Mouse (Mus musculus): ENCODE measurements around the gene Slc22a8.

Gene Slc22a8

DNA sequence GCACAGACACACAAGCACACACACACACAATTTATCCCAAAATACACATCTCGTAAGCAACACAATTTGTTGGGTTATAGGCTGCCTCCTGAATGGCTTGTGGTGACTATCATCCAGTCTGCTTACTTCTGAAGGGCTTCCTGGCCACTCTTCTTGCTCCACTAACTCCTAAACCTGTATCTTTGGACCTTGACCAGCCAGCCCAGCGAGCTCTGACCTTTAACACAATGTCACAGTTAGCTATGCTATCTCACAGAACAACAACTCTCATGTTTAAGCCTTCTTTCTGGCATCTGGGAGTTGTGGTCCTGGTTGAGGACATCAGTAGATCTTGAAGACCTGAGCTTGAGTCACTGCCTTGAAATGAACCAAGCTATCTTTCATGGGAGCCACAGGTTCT is 8.2 kb downstream of the Slc22a8 start:
- CTCF ChIA-PET, result no interaction called here

DNA sequence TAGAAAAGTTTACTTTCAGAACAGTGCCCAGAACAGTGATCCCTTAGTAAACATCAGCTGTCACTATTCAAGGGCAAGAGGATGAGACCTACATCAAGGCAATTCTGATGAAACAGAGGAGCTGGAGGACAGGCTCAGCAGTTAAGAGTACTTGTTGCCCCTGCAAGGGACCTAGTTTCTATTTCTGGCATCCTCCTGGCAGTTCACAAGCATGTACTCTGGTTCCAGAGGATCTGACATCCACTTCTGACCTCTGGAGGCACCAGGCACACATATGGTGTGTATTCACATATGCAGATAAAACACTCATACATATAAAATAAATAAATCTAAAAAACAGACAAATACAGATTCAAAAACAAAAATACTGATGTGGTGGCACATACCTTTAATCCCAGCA is 10.9 kb downstream of the Slc22a8 start:
- CTCF ChIA-PET, result no interaction called here

DNA sequence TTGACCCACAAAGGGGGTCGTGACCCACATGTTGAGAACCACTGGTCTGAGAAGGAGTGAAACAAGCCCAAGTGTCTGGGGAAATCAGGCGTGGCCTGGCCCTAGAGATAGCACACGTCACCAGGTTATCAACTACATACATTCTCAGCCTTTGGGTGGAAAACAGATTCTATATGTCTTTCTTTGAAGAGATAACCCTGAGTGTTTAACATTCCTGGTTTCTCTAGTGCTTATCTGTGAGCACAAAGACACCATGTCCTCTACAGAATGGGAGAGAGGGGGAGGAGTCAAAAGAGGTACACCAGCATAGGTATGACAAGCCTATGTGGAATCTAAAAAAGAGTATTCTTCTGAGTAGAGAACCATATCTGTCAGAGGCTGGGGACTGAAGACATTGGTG is 11.9 kb downstream of the Slc22a8 start:
- CTCF ChIA-PET, result no interaction called here

DNA sequence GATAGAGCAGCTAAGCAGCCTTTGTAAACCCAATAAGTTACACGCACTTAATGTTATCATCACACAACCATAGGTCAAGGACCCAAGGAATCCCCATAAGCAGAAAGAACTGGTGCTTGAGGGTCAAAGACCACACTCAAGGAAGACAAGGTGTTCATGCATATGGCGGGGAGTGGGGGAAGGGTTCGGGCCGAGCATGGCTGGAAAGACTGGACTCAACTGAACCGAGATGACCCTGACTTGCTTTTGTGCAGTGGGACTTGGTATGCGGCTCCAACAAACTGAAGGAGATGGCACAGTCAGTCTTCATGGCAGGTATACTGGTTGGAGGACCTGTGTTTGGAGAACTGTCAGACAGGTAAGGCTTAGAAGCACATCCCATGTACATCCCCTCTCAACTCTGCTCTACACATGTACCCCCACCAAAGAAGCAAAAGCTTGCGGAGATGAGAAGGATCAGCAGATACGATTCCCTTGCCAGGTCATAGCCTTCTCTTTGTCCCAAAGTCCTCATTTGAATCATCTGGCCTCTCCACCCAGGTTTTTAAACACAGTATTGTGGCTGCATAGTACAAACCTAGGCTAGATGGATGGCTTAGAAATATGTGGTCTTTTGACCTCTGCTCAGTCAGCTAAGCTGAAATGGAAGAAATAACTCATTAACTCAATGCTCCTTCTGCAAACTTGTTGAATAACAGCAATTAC is 13.6 kb downstream of the Slc22a8 start:
- CTCF ChIA-PET, result no interaction called here

DNA sequence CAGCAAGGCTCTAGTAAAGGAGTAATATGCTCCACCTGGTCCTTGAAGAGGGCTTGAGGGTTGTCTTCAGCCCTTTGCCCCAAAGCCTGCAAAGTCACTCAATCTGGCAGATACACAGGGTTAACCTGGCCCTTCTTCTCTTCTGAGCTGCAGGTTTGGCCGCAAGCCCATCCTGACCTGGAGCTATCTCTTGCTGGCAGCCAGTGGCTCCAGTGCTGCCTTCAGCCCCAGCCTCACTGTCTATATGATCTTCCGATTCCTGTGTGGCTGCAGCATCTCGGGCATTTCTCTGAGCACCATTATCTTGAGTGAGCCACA is 14.1 kb downstream of the Slc22a8 start:
- CTCF ChIA-PET, result no interaction called here

DNA sequence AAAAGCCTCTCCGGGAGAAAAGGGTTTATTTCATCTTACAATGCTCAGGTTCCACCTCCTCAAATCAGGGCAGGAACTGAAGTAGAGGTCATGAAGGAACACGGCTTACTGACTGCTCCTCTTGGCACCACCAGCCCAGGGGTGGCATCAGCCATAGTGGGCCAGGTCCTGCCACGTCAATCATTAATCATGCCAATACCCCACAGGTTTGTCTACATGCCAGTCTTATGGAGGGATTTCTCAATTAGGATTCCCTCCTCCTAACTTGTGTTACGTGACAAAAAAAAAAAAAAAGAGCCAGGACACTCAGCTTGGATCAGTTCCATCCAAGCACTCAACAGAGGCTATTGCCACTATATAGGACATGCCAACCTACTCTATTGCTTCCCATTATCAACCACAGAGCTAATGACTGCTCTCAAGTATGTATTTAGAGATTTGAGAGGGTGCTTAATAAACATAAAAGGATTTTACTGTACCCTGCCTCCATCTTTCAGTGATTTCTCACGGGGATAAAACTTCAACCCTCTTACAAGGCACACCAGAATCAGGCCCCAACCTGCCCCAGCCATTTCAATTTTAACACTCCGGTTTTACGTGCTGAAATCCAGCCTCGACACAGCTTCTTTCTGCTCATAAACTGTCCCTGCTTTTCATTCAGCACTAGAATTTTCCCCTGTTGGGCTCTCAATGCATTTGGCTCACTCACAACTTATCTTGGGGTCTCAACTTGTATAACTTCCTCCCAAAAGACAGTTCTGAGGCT is 20.5 kb downstream of the Slc22a8 start:
- CTCF ChIA-PET, result no interaction called here

DNA sequence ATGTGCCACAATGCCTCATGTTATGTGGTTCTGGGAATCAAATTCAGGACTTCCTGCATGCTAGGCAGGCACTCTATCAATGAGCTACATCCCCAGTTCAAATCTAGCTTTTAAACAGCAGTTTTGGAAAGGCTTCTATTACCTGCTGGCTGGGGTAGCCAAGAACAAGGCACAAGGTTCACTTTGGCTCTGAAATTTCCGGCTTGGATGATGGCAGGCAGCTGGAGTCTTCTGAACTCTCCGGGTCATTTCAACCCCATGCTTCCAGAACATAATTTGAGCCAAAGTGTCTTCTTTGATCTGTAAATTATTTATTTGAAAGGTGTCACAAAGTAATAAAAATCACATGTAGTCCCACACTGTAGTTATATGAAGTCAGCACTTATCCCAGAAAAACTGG is 22.1 kb downstream of the Slc22a8 start:
- CTCF ChIA-PET, result no interaction called here

DNA sequence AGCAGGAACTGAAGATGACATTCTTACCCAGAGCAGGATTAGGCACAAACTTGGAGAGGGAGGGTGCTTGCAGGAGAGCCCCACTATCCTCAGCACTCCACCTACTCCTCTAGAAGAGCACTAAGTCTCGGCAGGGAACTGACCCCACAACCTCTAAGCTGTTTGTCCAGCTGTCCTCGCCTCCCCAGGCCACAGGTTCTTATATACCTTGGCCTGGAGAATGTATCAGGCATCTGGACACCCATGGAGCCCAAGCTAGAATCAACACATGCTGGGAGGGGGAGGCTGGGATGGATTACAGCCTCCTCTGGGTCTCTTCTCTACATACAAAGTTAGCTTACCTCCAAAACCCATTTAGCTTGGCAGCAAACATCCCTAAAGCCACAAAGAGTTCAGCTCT is 23.3 kb downstream of the Slc22a8 start:
- CTCF ChIA-PET, result no interaction called here

DNA sequence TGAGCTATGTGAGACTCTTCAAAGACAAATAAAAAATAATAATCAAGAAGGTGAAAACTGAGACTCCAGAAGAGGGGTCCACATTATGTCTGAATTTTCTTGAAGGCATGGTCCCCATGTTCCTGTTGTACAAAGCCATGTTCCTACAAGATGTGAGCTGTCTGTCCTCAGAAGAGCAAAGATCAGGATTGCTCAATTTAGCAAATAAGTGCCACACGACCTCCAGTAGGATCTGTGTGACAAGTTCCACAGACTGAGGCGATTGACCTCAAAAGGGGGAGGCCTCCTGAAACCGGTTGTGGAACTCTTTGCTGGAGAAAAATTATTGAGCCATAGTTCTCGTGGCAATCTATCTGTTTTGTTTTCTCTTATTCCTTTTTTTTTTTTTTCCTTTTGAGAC is 25.3 kb downstream of the Slc22a8 start:
- CTCF ChIA-PET, result no interaction called here

DNA sequence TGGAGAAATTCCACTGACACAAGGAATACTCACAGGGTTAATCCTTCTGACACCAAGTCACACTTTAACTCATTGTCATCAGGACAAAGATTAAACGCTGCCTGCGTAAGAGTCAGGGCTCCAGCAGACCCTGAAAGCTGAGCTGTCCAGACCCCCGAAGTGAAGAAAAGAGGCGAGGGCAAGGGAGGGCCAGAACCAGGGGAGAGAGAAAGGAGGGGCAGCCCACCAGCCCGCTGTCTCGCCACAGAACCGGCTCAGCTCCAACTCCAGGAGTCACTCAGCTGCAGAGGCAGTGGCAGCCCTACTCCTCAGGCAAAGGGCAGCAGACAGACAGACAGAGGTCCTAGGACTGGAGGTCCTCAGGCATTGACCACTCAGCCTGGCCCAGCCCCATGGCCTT is 26.9 kb downstream of the Slc22a8 start, which contains the start of gene Slc22a6:
Gene Slc22a6 (plus strand): TSS at position 136 of the 400 bp plus-strand sequence.
- CTCF ChIA-PET, result no interaction called here

DNA sequence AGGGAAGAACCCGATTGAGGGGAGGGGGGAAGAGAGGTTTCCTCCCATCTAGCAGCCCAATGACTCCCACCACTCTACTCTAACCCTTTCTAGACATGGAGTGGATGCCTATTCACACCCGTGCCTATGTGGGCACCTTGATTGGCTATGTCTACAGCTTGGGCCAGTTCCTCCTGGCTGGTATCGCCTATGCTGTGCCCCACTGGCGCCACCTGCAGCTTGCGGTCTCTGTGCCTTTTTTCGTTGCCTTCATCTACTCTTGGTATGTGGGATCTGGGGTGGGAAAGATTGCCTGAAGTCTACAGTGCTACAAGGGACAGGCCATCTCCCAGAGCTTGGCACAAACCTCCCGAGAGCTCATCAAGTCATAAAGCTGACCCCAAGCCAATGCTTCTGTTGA is 30.0 kb downstream of the Slc22a8 start:
- CTCF ChIA-PET, result no interaction called here

DNA sequence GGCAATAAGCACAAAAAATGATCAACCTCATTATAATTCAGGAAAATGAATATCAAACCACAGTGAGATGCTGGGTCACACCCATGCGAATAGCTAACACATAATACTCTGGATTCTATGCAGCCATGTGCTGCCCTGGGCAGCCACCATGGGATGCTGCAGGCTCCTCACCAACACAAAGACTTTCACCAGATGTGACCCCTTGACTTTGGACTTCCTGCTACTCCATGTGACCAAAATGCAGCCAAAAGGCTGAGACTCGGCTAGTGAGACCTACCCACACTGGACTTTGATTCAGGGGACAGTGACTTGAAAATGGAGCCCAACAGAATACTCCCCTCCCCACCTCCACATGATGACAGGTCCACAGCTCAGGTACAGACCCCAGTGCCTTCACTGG is 39.2 kb downstream of the Slc22a8 start:
- CTCF ChIA-PET, result no interaction called here

DNA sequence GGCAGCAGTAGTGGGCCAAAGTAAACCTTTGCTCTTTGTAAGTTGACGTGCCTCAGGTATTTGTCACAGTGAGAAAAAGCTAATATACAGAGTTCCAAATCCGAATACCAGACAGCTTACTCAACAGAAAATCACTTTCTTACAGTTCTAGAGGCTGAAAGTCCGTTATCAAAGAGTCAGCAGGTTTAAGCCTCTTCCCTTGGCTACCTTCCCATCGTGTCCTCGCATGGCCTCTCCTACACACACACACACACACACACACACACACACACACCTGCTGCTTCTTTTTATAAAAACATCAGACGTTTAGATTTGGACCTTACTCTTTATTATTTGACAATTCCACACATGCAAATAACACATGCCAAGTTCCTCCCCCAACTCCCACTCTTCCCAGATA is 39.8 kb downstream of the Slc22a8 start:
- CTCF ChIA-PET, result no interaction called here

DNA sequence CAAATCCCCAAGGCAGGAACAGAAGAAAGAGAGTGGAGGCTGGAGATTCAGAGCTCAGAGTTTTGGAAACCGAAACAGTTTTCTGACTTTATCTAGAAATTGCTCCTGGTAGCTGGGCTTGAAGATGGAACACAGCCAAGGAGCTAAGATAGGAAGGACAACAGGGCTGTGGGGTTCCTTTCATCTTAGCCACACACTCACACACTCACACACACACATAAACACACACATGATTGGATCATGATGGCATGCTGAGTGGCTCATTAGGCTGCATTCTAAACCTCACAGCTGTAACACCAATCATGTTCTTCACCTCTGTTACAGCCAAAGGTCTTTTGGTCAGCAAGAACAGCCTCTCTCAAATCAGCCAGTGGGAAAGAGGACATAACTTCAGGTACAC is 41.0 kb downstream of the Slc22a8 start:
- CTCF ChIA-PET, result no interaction called here

DNA sequence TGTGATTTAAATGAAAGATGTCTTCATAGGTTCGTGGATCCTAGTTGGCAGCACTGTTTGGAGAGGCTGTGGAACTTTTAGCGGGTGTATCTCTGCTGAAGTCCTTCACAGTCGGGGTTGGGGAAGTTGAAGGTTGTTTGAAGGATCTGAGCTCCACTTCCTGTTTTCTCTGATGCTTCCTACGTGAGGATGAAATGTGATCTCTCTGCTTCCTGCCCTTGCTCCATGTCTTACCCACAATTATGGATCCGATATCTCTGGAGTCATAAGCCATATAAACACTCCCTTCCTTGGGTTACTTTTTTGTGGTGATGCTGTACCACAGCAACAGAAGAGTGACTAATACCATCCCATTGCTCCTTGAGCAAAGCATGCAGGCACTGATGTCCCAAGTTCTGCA is 51.0 kb downstream of the Slc22a8 start:
- CTCF ChIA-PET, result no interaction called here

DNA sequence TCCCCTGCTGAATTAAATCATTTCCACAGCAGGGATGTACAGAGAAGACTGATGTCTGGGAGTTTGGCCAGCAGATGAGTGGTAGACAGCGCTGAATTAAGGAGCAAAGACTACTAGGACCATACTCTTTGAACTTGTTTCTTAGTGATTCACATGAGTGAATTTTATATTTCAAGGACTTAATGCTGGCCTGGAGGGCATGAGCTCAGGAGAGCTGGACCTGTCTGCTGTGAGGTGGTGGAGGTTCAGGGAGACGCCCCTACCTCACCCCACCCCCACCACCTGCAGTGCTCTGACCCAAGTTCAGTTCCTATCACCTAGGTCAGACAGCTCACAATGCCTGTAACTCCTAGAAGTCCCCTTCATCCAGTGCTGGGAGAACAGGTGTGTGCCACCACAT is 55.3 kb downstream of the Slc22a8 start:
- CTCF ChIA-PET, result no interaction called here

DNA sequence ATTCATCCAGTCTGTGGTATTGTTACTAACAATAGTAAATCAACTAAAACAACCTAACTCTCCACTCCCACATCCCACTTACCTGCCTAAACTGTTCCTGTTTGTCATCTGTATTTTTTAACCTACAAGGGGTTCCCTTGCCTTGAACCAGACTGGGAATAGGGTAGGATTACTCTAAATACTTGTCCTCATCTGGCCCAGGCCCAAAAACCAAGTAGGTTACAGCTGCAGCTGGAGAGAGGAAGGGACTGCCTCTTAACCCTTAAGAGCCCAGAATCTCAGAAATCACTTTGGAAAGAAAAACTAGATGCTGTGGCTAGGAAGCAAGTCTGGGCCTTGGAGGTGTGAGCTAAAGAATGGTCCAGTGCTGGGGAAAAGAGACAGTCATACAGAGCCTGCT is 64.8 kb downstream of the Slc22a8 start:
- CTCF ChIA-PET, result interaction anchor here (0.6 kb wide), 1 partner anchor 1144 kb away, joined by 5 read pairs; no protein-coding TSS in a partner anchor

DNA sequence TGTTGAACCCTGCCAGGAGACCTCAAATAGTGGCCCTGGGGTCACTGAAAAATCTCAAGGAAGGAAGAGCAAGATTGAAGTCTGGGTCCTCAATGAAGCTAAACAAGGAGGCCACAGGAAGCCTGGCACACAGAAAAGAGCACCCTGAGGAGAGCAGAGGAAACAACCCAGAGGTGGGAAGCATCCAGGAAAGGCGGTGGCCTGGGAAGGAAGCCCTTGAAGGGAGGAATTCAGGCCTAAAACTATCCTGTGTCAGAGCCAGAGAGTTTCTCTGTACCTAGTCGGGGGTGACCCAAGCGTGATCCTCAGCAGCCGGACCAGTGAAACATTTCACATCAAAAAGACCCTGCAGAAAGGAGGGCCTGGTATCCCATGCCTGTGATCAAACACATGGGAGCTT is 65.3 kb downstream of the Slc22a8 start:
- CTCF ChIA-PET, result interaction anchor here (0.5 to 0.6 kb wide), 2 partner anchors 13 to 1144 kb away, joined by 4 to 5 read pairs; no protein-coding TSS in a partner anchor

All from spleen, embryonic (tissue).